Mouse (Mus musculus): ENCODE data around the gene Phc3. TPM values are rescaled to one million over a fixed set of nuclear protein-coding genes. Genes with fewer than 3 reads are reported as not detected.

Gene Phc3
- polyA plus RNA-seq, 1 experiment from 2014 or later, result 8.8 TPM

DNA sequence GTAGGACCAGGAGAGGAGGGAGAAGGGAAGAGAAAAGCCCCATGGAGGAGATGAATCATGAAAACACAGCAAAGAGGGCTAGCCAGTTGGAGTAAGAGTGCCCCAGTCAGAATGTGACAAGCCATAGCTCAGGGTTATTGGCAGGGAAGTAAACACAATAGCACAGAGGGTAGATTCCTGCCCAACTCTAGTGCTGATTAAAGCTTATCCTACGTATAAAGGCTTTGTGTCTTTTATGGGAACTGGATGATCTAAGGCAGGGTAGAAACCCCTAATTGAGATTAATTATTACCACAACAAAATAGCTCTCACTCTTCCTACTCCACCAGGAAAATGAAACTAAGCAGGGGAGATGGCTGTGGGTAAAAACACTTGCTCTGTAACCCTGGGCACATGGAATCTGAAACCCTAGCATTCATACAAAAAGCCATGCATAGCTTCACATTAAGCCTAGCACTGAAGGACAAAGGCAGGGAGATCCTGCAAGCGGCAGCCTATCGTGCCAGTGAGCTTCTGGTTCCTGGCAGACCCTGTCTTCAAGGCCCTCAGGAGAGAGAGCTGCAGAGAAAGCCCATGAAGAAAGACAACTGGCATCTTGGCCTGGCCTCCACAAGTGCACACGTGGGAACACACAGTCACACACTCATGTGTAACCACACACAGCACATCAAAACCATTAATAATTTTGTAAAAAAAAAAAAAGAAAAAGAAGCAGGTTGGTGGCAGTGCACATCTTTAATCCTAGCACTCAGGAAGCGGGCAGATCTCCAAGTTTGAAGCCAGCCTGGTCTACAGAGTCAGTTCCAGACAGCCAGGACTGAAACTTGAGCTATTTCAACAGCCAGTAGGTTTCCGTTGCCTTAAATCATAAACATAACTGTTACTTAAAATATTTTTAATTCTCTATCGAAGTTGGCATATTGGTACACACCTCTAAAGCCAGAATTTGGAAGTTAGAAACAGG lies 9.1 kb downstream of the Phc3 start:
- 71% methylated on average over 7 of the region's 7 CpGs for WGBS
- Histone ChIP-seq H3K27ac (ENCODE audit: low read depth) (no peak overlapping the region), H3K4me3 (ENCODE audit: low read depth, low read length) (no peak overlapping the region), H3K4me1 (replicated peaks; ENCODE audit: control insufficient read depth, insufficient read depth, low read length) (no peaks in the 10 kb centered on the region), H3K27me3 (replicated peaks; ENCODE audit: control insufficient read depth, insufficient read depth, low read length) (no peaks in the 10 kb centered on the region), H3K9ac (ENCODE audit: low read length) (no peak overlapping the region), H3K4me2 (ENCODE audit: low read length) (no peak overlapping the region), H3K36me3 (ENCODE audit: control insufficient read depth, insufficient read depth, low read length) (peaks cover 90% of the 10 kb centered on the region), H3K9me3 (ENCODE audit: control insufficient read depth, low read length) (0 out of 2 replicates have a peak, but pooled peaks cover 2% of the 10 kb centered on the region)
- 0 out of 2 replicates have a peak, but pooled peaks have one; percentile 12 for ATAC-seq (replicated peaks; ENCODE audit: low FRiP score, low TSS enrichment, low read depth)
- no peak for DNase-seq (ENCODE audit: low spot score)

DNA sequence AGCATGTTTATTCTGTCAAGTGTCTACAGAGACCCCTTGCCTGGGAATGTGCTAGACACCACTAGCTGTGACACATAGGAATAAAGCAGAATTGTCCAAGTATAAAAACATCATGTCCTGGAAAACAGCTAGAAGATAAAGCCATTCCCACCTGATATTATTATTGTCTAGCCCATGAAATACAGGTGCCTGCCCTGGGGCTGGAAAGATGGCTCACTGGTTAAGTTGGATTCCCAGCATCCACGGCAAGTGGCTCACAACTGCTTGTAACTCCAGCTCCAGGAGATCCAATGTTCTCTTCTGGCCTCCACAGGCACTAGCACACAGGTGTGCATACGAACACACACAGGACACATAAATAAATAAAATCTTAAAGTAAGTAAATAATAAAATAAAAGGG lies 10.5 kb downstream of the Phc3 start:
- no peak overlapping the region for H3K4me3 ChIP-seq (ENCODE audit: low read depth, low read length)
- DNase-seq (ENCODE audit: low spot score) (no peak), ATAC-seq (replicated peaks; ENCODE audit: low FRiP score, low TSS enrichment, low read depth) (no peak)
- no peak overlapping the region for H3K4me2 ChIP-seq (ENCODE audit: low read length)
- no peaks in the 10 kb centered on the region for H3K4me1 ChIP-seq (replicated peaks; ENCODE audit: control insufficient read depth, insufficient read depth, low read length)
- no peak overlapping the region for H3K9ac ChIP-seq (ENCODE audit: low read length)
- no peak overlapping the region for H3K27ac ChIP-seq (ENCODE audit: low read depth)
- H3K9me3 ChIP-seq (ENCODE audit: control insufficient read depth, low read length), result 0 out of 2 replicates have a peak, but pooled peaks cover 2% of the 10 kb centered on the region
- 78% methylated on average over 2 of the region's 2 CpGs for WGBS
- no peaks in the 10 kb centered on the region for H3K27me3 ChIP-seq (replicated peaks; ENCODE audit: control insufficient read depth, insufficient read depth, low read length)
- H3K36me3 ChIP-seq (ENCODE audit: control insufficient read depth, insufficient read depth, low read length), result peaks cover 90% of the 10 kb centered on the region

DNA sequence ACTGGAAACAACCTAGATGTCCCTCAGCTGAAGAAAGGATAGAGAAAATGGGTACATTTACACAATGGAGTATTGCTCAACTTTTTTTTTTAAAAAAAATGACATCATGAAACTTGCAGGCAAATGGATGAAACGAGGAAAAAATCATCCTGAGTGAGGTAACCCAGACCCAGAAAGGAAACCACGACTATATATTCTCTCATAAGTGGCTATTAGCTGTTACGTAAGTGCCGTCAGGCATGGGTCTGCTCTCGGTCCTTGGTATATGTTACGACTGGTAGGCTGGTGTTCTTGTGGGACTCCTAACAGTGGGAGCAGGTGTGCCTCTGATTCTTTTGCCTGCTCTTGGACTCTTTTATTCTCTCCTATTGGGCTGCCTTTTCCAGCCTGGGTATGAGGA lies 12.9 kb downstream of the Phc3 start:
- H3K4me2 ChIP-seq (ENCODE audit: low read length), result no peak overlapping the region
- 90% methylated on average over 6 of the region's 6 CpGs for WGBS
- no peak overlapping the region for H3K4me3 ChIP-seq (ENCODE audit: low read depth, low read length)
- no peaks in the 10 kb centered on the region for H3K9me3 ChIP-seq (ENCODE audit: control insufficient read depth, low read length)
- no peaks in the 10 kb centered on the region for H3K4me1 ChIP-seq (replicated peaks; ENCODE audit: control insufficient read depth, insufficient read depth, low read length)
- H3K36me3 ChIP-seq (ENCODE audit: control insufficient read depth, insufficient read depth, low read length), result peaks cover 85% of the 10 kb centered on the region
- H3K27me3 ChIP-seq (replicated peaks; ENCODE audit: control insufficient read depth, insufficient read depth, low read length), result no peaks in the 10 kb centered on the region
- ATAC-seq (replicated peaks; ENCODE audit: low FRiP score, low TSS enrichment, low read depth) (no peak), DNase-seq (ENCODE audit: low spot score) (no peak)
- H3K9ac ChIP-seq (ENCODE audit: low read length), result no peak overlapping the region
- no peak overlapping the region for H3K27ac ChIP-seq (ENCODE audit: low read depth)

DNA sequence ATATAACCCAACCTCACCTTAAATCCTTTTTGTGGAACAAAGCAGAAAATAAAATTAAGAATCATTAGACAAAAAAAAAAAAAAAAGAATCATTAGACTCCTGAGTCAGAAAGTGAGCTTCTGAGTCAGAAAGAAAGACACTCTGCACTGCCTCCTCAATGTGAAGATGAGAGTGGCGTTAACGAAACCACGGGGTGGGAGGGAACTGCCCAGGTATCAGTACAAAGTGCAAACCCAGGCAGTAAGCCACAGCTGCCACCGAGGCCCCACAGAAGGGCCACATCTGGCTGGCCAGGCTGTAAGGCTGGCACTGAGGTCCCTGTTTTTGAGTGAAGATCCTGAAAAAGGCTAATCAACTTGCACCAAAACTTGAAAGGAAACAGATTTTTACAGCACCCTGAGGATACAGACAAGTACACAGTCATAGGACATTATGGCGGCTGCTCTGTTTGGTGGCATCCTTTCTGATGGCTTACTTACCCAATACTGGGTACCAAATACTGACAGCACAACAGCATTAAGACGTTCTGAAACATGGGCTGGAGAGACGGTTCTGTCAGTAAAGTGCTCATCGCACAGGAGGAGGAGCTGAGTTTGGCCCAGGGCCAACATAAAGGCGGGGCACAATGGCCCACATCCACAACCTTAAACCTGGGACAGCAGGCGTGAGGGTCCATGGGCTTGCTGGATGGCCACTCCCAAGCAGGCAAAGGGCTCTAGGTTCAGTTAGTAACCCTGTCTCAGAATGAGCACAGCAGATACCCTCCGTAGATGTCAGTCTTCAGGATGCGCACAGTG lies 16.7 kb downstream of the Phc3 start:
- peaks cover 70% of the 10 kb centered on the region for H3K36me3 ChIP-seq (ENCODE audit: control insufficient read depth, insufficient read depth, low read length)
- H3K27ac ChIP-seq (ENCODE audit: low read depth), result no peak overlapping the region
- no peak for ATAC-seq (replicated peaks; ENCODE audit: low FRiP score, low TSS enrichment, low read depth)

DNA sequence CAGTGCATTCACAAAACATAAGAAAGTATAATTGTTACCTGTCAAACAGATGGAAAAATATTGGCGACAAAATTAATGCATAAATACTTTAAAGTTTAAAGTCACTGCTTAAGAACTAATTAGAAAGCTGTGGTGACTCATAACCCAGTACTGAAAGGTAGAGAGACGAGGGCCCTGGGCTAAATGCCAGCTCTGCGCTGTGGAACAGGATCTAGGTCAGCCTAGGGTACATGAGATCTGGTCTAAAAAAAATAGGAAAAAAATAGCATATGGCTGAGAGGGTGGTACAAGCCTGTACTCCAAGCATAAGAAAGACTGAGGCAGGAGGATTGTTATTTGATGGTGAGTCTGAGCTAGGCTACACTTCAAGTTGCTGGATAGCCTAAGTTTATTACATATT lies 17.6 kb downstream of the Phc3 start:
- WGBS, result 90% methylated on average over 3 of the region's 3 CpGs
- Histone ChIP-seq H3K4me1 (replicated peaks; ENCODE audit: control insufficient read depth, insufficient read depth, low read length) (no peaks in the 10 kb centered on the region), H3K9me3 (ENCODE audit: control insufficient read depth, low read length) (no peaks in the 10 kb centered on the region), H3K36me3 (ENCODE audit: control insufficient read depth, insufficient read depth, low read length) (peaks cover 69% of the 10 kb centered on the region), H3K9ac (ENCODE audit: low read length) (no peak overlapping the region), H3K27me3 (replicated peaks; ENCODE audit: control insufficient read depth, insufficient read depth, low read length) (no peaks in the 10 kb centered on the region), H3K27ac (ENCODE audit: low read depth) (no peak overlapping the region), H3K4me2 (ENCODE audit: low read length) (no peak overlapping the region), H3K4me3 (ENCODE audit: low read depth, low read length) (no peak overlapping the region)
- DNase-seq (ENCODE audit: low spot score), result no peak
- no peak for ATAC-seq (replicated peaks; ENCODE audit: low FRiP score, low TSS enrichment, low read depth)

More for the DNA sequence above, 16.7 kb downstream of the Phc3 start:
- DNase-seq (ENCODE audit: low spot score), result no peak
- H3K4me2 ChIP-seq (ENCODE audit: low read length), result no peak overlapping the region
- no peak overlapping the region for H3K4me3 ChIP-seq (ENCODE audit: low read depth, low read length)
- no peaks in the 10 kb centered on the region for H3K4me1 ChIP-seq (replicated peaks; ENCODE audit: control insufficient read depth, insufficient read depth, low read length)
- WGBS, result 88% methylated on average over 12 of the region's 12 CpGs
- H3K9ac ChIP-seq (ENCODE audit: low read length), result no peak overlapping the region
- H3K27me3 ChIP-seq (replicated peaks; ENCODE audit: control insufficient read depth, insufficient read depth, low read length), result no peaks in the 10 kb centered on the region
- no peaks in the 10 kb centered on the region for H3K9me3 ChIP-seq (ENCODE audit: control insufficient read depth, low read length)

DNA sequence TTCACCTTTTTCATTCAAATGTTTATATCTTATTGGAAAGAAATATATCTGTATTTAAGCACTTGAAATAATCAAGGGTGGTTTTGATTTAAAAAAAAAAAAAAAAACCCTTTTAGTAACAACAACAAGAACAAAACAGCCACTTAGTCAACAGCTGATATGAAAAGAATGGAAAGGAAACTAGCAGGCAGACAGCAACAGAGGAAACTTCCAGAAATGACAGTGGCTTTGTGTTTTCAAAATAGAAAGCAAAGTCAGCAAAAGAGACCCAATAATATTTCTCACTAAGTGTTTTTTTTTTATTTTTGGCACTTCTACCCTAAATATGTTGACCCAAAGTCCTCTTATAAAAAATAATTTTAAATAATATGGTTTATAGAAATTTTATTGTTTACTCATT lies 34.8 kb downstream of the Phc3 start:
- Histone ChIP-seq H3K27me3 (replicated peaks; ENCODE audit: control insufficient read depth, insufficient read depth, low read length) (no peaks in the 10 kb centered on the region), H3K4me3 (ENCODE audit: low read depth, low read length) (no peak overlapping the region), H3K27ac (ENCODE audit: low read depth) (no peak overlapping the region), H3K9me3 (ENCODE audit: control insufficient read depth, low read length) (no peaks in the 10 kb centered on the region), H3K9ac (ENCODE audit: low read length) (no peak overlapping the region), H3K4me1 (replicated peaks; ENCODE audit: control insufficient read depth, insufficient read depth, low read length) (no peaks in the 10 kb centered on the region), H3K4me2 (ENCODE audit: low read length) (no peak overlapping the region), H3K36me3 (ENCODE audit: control insufficient read depth, insufficient read depth, low read length) (peaks cover 48% of the 10 kb centered on the region)
- DNase-seq (ENCODE audit: low spot score) (no peak), ATAC-seq (replicated peaks; ENCODE audit: low FRiP score, low TSS enrichment, low read depth) (no peak)

DNA sequence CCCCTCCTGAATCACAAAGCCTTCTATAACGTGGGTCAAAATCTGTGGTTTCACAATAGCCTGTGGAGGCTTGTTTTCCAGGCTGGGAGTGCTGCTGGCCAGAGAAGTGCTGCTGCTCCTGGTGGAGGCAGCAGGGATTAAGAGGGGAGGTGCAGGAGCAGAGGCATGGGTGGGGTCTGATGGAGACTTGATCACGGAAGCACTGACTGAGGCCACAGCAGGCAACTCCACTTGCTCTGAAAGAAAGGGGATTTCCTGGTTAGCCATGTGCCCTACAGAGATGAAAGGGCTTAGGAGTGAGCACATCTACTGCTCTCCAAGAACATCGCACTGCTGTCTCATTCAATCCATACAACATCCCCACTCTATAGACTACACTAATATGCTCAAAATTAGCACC lies 39.4 kb downstream of the Phc3 start:
- Histone ChIP-seq H3K9me3 (ENCODE audit: control insufficient read depth, low read length) (no peaks in the 10 kb centered on the region), H3K9ac (ENCODE audit: low read length) (no peak overlapping the region), H3K27ac (ENCODE audit: low read depth) (no peak overlapping the region), H3K4me3 (ENCODE audit: low read depth, low read length) (no peak overlapping the region), H3K4me1 (replicated peaks; ENCODE audit: control insufficient read depth, insufficient read depth, low read length) (no peaks in the 10 kb centered on the region), H3K4me2 (ENCODE audit: low read length) (no peak overlapping the region), H3K27me3 (replicated peaks; ENCODE audit: control insufficient read depth, insufficient read depth, low read length) (no peaks in the 10 kb centered on the region), H3K36me3 (ENCODE audit: control insufficient read depth, insufficient read depth, low read length) (peaks cover 38% of the 10 kb centered on the region)
- ATAC-seq (replicated peaks; ENCODE audit: low FRiP score, low TSS enrichment, low read depth) (no peak), DNase-seq (ENCODE audit: low spot score) (no peak)
- WGBS, result 71% methylated on average over 3 of the region's 3 CpGs

DNA sequence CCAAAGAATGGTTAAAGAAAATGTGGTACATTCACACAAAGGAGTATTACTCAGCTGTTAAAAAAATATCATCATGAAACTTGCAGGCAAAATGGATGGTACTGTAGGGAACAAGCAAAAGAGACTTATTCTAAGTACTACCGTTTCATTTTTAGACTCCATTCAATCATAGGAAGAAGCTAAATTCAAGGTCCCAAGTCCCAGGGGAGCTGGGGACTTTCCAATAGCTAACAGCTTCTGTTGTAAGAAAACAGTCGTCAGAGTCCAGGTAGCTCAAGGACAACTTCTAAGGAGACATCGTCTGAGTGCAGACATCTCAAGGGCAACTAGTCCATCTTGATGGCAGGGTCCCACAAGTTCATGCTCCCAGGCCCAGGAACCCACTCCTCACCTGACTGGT lies 41.6 kb downstream of the Phc3 start:
- Histone ChIP-seq H3K36me3 (ENCODE audit: control insufficient read depth, insufficient read depth, low read length) (peaks cover 41% of the 10 kb centered on the region), H3K9ac (ENCODE audit: low read length) (no peak overlapping the region), H3K4me3 (ENCODE audit: low read depth, low read length) (no peak overlapping the region), H3K9me3 (ENCODE audit: control insufficient read depth, low read length) (no peaks in the 10 kb centered on the region), H3K27ac (ENCODE audit: low read depth) (no peak overlapping the region), H3K27me3 (replicated peaks; ENCODE audit: control insufficient read depth, insufficient read depth, low read length) (no peaks in the 10 kb centered on the region), H3K4me2 (ENCODE audit: low read length) (no peak overlapping the region), H3K4me1 (replicated peaks; ENCODE audit: control insufficient read depth, insufficient read depth, low read length) (no peaks in the 10 kb centered on the region)
- no peak for ATAC-seq (replicated peaks; ENCODE audit: low FRiP score, low TSS enrichment, low read depth)
- no peak for DNase-seq (ENCODE audit: low spot score)
- WGBS, result 97% methylated on average over 3 of the region's 3 CpGs

Measured in intestine, embryonic 14.5 days (tissue).